Mouse (Mus musculus) ES-E14 (cell line): ENCODE measurements around the gene Olfr48.

Source experiments
- CHD2 ChIP-seq: IDR thresholded peaks from 2 replicates; pipeline ENCODE4 v1.6.1; 2014; ENCODE audit warnings: mild to moderate bottlenecking, low read depth, low read length, inconsistent platforms
- MAFK ChIP-seq: IDR thresholded peaks from 2 replicates; pipeline ENCODE4 v1.6.1; 2014; ENCODE audit warnings: mild to moderate bottlenecking, low read depth, low read length, inconsistent platforms; ENCODE audit not compliant: insufficient read depth
- ZC3H11A ChIP-seq: IDR thresholded peaks from 2 replicates; pipeline ENCODE4 v1.6.1; 2012; ENCODE audit warnings: low read depth, mild to moderate bottlenecking, inconsistent platforms, low read length, borderline replicate concordance
- ZNF384 ChIP-seq: IDR thresholded peaks from 2 replicates; pipeline ENCODE4 v1.6.1; 2012; ENCODE audit warnings: low read depth, low read length, inconsistent platforms

DNA sequence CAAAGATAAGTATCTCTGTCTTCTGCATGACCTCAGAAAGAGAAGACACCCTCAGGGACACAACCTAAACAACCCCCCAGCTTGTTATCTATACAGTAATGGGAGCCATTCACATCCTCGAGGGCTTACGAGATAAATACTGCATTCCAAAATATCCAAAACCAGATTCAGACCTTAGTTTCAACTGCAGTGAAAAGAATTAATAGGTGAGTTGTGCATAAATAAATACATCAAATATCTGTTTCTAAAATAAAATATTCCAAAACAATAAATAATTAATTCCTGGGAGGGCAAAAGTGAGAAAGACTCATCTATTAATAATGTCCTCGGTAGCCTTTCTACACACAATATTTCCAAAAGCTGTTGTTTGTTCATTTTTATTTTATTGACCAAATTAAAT lies 36.3 kb downstream of the Olfr48 start, which contains the start of gene Olfr1255:
- no peak for TF ChIP-seq ZNF384
- TF ChIP-seq ZC3H11A: no peak
- no peak for TF ChIP-seq MAFK
- no peak for TF ChIP-seq CHD2
